Mouse (Mus musculus) left cerebral cortex, adult 18-20 months (tissue): ENCODE data around the gene Gm16381. TPM values are rescaled to one million over a fixed set of nuclear protein-coding genes. Genes with fewer than 3 reads are reported as not detected.
"Not testable (repeated sequence)": the region's sequence is repeated elsewhere in the genome, so short reads cannot be mapped to it uniquely, and the experiment has no call there.

Experiments used
- DNase-seq, 2 experiments: peaks; one replicate each; pipeline ENCODE4 v3.0.0; 2021 to 2022; ENCODE audit warnings: low spot score in 2 of 2, mixed read lengths in 1 of 2
- long read RNA-seq, 2 experiments: library from polyadenylated mRNA; stranded (forward); transcript quantifications; one replicate each; pipeline ENCODE4 v2.0.0; 2021
- total RNA-seq, 2 experiments: library from RNA; stranded (reverse); gene quantifications; 2 replicates each; pipeline ENCODE4 v1.2.3; 2021

Gene Gm16381
- total RNA-seq: not detected
- long read RNA-seq, experiment 1: 0 reads
- long read RNA-seq, experiment 2: 0 reads

DNA sequence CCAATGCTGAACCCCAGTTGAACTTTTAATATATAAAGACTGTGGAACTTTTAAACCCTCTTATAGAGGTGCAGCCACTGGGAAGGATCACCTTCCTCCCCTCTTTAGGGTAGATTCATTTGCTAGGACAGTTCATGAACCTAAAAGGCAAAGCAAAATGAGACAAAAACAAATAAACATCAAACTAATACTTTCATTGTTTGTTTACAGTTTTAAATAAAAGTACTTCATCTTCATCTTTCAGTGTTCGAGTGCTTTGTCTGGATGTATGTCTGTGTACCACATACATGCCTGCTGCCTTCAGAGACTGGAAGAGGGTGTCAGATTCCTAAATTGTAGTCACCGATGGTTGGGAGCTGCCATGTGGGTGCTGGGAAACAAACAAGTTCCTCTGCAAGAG, at the start of gene Gm16381:
Gene Gm16381, minus strand, starts transcription at position 101 of the 400 bp plus-strand sequence.
- DNase-seq: not testable (repeated sequence)

DNA sequence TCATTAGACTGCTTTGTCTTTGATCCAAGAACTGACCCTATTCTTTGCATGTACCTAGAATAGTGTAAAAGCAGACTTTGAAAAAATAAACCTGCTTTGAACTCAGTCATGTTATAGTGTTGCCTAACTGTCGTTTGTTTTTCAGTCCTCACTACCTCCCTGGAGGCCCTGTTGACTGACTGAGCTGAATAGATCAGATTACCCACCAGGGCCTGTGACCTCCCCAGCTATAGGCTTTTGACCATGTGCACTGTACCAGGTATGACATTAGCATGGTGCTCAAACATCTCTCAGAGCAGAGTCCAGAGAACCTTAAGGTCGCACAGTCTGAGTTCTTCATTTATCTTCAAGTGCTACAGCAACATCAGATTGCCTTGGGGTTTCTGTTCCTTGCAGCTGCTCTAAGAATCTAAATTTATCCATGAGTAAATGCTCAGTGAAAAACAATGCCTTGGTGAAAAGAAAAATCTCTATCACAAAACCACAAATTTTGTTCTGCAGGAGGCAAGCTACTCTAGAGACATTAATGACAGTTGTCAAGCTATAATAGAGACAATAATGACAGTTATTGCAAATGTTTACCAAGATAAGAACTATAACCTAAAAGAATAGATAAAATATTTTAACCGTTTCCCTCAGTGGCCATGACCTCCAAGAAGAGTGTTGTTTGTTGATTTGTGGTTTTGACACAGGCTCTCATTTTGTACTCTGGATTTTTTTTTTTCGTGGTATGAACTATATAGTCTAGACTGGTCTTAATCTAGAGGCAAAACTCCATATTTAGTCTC, 8.7 kb upstream of the Gm16381 start:
- DNase-seq: not testable (repeated sequence)

DNA sequence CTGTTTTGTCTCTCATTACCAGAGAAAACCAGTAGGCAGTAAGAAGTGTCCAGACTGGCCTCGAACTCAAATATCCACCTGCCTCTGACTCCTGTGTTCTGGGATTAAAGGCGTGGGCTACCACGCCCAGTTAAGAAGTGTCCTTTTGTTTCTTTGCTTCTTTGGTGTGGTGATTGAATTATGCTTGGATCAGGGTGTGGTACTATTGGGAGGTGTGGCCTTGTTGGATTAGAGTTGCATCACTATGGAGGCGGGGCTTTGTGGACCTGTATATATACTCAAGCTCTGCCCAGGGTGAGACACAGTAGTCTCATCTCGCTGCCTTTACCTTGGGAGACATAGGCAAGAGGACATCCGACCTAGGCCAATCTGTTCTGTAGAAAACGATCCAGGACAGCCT, 25.9 kb downstream of the Gm16381 start, which contains the start of gene Gm4027:
Gene Gm4027, plus strand, starts transcription at position 301 of the 400 bp plus-strand sequence.
- DNase-seq: not testable (repeated sequence)

DNA sequence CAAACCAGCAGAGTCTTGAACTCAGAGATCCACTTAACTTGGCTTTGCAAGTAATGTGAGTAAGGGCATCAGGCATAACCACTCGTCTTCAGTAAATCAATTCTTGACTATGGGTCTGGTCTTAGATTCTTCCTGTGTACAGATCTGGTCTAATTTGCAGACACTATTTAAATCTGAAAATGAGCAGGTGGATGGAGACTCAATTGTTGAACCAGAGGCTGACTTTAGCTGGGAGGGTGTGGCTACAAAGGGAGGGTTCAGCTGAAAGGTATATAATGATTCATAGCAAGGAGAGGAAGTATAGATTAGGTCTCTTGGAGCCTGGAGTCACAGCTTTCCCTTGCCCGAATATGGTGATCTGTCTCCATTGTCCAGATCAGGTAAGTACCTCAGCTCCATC, 42.0 kb downstream of the Gm16381 start, which contains the start of gene Oog1:
Gene Oog1, plus strand, starts transcription at position 301 of the 400 bp plus-strand sequence.
- DNase-seq: not testable (repeated sequence)

DNA sequence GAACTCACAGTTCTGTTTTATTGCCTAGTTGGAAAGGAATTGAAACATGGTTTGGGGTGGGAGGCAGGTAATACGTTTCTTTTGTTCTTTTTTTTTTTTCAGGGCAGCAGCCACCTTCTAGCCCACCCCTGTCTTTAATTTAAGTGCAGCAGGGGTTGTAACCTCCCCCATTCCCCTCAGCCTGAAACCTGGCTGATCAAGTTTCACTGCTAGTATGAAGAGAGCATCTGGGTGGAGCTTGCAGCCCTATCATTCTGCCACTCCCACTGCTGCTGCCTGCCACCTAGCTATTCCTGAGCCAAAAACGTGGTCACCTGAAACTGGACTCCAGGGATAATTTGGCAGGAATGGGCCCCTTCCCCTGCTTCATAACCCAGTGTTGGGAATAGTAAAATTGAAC, 43.0 kb downstream of the Gm16381 start:
- DNase-seq: not testable (repeated sequence)

Other genes starting within 250 kb of the Gm16381 start
- 10 to 100 TPM; 96.2 to 96.3 TPM for gene Slirp, start 200.7 kb downstream of the Gm16381 start, total RNA-seq
- 10 to 100 TPM; 19.2 to 20.3 TPM for gene Alkbh1, start 200.6 kb downstream of the Gm16381 start, total RNA-seq
- gene Snw1, start 172.3 kb downstream of the Gm16381 start, total RNA-seq: 10 to 100 TPM; 69.7 to 70.8 TPM
- not detected for gene Gm5788, start 149.9 kb downstream of the Gm16381 start, total RNA-seq
- gene Gm8300, start 130.3 kb downstream of the Gm16381 start, total RNA-seq: not detected
- gene Oog1, start 41.9 kb downstream of the Gm16381 start, total RNA-seq: not detected
- not detected for gene Gm4027, start 25.8 kb downstream of the Gm16381 start, total RNA-seq
- not detected for gene Gm21319, start 131.1 kb upstream of the Gm16381 start, total RNA-seq
- gene Gm21936, start 150.9 kb upstream of the Gm16381 start, total RNA-seq: not detected
- gene BB287469, start 172.0 kb upstream of the Gm16381 start, total RNA-seq: not detected
- not detected for gene Gm2001, start 197.7 kb upstream of the Gm16381 start, total RNA-seq
- not detected for gene Gm2016, start 229.5 kb upstream of the Gm16381 start, total RNA-seq